Mouse (Mus musculus) adrenal gland, adult 2 months (tissue): ENCODE results near the gene Kars. TPM values are rescaled to one million over a fixed set of nuclear protein-coding genes. Genes with fewer than 3 reads are reported as not detected.

Experiments used
- DNase-seq: peaks from one replicate; pipeline ENCODE4 v3.0.0; 2021
- long read RNA-seq: library from polyadenylated mRNA; stranded (forward); transcript quantifications from one replicate; pipeline ENCODE4 v2.0.0, GENCODE M21; 2021
- polyA plus RNA-seq: library from polyadenylated mRNA; depleted of rRNA; stranded (reverse); fragments of >200 nt; gene quantifications from 2 replicates; pipeline ENCODE4 v1.2.3, GENCODE M21; 2012; rRNA removed
- total RNA-seq, 2 experiments: library from RNA; stranded (reverse); gene quantifications; 2 replicates each; pipeline ENCODE4 v1.2.3; 2021

The Kars gene
- 100 to 1,000 TPM; 105 to 115 TPM for total RNA-seq
- 18.1 and 21.3 TPM in 2 replicates for polyA plus RNA-seq
- long read RNA-seq, transcript Kars-202 (15 exons, 2,131 nt): minor isoform, 16 of 81 reads
- long read RNA-seq, transcript Kars-201 (14 exons, 2,008 nt): major isoform, 51 of 81 reads
- long read RNA-seq, partial matches to known transcripts: 9 of 81 reads
- long read RNA-seq, other reads (novel, unspliced or antisense): 1 of 81 reads

DNA sequence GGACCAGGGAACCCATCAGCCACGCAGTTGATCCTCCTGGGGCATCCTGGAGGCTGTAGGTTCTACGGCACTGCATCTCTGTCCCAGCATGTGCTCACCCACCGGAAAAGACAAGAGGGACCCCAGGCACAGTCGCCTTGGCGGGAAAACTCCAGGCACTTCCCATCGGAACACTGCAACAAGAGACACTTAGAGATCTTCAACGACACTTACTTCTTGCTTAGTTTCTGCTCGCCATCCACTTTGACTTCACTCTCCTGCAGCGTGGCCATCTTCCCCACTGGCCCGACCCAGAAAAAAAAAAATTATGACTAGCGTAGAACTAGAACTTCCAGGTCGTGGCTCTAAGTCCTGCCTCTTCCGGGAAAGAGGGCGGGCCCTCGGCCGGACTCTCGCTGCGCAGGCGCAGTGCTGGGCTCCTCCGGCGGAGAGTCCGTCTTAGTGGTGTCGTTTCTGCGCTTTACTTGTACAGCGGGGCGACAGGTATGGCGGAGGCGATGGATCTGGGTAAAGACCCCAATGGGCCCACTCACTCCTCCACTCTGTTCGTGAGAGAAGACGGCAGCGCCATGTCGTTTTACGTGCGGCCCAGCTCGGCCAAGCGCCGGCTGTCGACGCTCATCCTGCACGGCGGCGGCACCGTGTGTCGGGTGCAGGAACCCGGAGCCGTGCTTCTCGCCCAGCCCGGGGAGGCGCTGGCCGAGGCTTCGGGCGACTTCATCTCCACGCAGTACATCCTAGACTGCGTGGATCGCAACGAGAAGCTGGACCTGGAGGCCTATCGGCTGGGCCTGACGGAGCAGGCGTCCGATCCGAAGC, at the start of gene Kars, which contains the start of gene Terf2ip:
Gene Kars (minus strand): TSS at position 327 of the 819 bp plus-strand sequence.
Gene Terf2ip (plus strand): TSS at position 402 of the 819 bp plus-strand sequence.
- peak; percentile 96 for DNase-seq

DNA sequence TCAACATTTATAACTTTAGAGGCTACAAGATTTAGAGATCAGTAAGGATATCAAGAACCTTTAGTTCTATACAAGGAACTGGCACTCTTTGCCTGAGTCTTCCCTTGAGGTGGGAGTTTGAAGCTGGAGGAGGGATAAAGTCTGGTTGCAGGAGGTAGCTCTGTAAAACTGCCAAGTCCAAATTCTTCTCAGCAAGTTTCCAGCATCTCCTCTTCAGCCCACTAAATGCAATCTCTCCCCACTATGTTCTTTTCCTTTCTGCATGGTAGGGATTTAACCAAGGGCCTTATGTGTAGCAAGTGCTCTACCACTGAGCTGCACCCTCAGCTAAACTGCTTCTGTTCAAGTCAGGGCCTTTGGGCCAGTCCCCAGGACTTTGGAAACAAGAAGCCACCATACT, 43.3 kb upstream of the Kars start:
- no peak for DNase-seq

DNA sequence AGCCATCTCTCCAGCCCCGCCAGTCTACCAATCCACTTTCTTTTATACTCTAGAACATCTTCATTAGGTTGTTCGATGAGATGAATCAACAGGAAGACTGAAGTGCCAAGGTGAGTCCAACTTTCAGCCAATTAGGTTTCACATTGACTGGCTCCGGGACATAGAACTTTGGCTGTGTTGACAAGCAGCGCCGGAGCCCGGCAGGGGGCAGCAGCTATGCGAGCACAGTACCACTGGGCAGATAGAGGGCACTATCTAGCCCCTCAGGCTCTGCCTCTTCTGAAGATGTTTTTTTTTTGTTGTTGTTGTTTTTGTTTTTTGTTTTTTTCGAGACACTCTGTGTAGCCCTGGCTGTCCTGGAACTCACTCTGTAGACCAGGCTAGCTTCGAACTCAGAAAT, 40.4 kb upstream of the Kars start:
- no peak for DNase-seq

DNA sequence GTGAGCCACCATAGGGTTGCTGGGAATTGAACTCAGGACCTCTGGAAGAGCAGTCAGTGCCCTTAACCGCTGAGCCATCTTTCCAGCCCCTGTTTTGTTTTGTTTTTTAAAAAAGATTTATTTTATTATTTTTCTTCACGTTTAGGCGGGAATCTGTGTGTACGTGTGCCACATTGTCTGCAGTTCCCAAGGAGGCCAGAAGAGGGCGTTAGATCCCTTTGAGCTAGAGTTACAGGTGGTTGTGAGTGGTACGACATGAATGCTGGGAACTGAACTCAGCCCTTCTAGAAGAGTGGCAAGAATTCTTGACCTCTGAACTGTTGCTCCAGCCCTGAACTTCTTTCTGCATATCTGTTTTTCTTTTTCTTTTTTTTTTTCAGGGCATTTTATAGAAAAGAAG, 38.9 kb upstream of the Kars start:
- no peak for DNase-seq

DNA sequence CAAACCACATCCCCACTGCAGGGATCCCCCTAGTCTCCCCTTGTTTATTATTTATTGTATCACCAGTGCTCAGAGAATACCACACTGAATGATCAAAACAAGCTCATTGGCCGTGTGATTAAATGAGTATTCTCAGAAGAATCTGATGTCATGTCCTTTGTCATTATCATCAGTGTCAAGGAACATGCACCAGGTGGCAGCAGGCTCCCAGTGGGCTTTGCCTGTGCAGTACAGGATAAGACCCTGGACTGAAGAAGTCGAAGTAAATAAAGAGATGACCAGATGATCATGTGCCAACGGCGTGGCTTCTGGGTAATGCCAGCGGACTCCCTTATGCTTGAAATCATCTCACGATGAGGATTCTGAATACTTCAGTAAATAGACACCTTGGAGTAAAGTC, 37.2 kb upstream of the Kars start:
- no peak for DNase-seq

DNA sequence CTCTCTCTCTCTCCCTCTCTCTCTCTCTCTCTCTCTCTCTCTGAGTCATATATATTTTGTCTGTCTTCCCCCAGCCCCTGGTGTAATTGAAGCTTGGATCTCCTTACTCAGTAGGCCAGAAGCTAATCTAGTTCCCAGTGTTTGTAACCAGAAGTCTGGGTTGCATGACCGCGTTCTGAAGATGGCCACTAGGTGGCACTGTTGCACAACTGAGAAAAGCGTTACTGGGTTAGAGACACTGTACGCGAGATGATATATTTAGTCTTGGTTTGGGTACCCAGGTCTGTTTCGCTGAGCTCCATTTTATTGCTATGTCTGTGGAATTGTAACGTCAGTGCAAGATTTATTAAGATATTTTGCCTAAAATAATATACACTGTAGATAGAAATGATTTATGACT, 34.8 kb upstream of the Kars start:
- DNase-seq: peak; percentile 73

DNA sequence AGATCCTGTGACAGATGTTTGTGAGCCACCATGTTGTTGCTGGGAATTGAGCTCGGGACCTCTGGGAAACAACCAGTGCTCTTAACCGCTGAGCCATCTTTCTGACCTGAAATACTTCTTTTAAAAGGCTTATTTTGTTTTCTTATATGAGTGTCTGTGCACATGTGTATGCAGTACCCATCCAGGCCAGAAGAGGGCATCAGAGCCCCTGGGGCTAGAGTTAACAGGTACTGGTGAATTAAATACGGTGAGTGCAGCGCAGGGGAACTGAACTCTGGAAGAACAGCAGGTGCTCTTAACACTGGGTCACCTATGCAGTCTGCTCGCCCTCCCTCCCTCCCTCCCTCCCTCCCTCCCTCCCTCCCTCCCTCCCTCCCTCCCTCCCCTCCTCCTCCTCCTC, 34.1 kb upstream of the Kars start:
- no peak for DNase-seq

DNA sequence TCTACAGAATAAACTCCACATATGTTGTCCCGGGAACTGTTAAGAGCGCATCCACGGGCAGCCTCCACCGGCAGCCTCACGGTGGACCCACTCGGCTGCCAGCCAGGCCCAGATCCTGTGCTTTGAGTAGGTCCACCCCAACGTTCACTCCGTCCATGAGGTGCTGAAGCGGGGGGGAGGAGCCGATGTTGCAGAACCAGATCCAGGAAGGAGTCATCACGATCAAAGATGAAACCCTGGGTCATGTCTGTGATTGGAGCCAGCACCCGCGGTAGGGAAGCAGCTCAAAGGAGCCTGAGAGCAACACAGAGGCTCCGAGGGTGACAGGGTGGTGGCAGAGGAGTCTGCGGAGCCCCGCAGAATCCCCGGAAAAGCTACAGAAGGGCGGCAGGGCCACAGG, 26.4 kb upstream of the Kars start:
- no peak for DNase-seq

DNA sequence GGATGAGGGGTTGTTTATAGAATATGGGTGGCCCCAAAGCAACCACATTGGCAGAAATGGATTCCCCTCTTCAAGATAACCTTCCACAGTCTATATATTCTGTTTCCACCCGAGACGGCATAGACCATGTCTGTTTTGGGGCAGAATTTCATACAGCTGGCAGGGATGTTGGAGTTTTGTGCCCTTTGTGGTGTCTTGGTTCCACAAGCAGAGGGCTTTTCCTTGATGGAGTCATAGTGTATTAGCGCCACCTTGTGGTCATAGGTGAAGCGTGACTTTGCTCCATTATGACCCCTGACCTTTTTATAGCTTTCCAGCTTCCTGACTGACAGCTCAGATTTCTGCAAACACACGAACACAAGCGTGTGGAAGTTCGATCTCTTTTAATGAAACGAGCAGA, 23.5 kb upstream of the Kars start:
- DNase-seq: peak; percentile 21

DNA sequence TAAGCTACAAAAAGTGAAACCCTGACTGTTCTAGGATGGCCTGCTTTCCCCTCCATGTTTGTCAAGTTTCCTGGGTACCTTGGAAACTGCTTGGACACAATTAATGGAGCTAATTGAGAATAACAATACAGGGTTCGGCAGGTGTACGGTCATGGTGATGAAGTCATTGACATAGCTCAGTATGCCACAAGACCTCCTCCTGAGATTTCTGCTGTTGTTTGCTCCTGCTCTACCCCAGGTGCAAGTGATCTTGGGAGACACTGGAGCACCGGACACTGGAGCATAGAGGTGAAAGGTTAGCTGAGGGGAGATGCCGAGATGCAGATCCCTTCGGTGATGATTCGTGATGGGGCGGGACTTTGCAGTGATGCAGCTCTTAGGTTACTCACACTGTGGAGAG, 21.9 kb upstream of the Kars start:
- DNase-seq: no peak

DNA sequence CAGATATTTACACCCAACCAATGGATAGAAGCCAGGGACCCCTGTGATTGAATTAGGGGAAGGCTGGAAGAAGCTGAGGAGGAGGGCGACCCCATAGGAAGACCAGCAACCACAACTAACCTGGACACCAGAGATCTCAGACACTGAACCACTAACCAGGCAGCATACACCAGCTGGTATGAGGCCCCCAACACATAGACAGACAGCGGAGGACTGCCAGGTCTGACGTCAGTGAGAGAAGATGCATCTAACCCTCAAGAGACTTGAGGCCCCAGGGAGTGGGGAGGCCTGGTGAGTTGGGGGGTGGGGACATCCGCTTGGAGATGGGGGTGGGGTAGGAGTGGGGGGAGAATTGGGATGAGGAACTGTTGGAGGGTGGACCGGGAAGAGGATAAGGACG, 19.5 kb upstream of the Kars start:
- no peak for DNase-seq

DNA sequence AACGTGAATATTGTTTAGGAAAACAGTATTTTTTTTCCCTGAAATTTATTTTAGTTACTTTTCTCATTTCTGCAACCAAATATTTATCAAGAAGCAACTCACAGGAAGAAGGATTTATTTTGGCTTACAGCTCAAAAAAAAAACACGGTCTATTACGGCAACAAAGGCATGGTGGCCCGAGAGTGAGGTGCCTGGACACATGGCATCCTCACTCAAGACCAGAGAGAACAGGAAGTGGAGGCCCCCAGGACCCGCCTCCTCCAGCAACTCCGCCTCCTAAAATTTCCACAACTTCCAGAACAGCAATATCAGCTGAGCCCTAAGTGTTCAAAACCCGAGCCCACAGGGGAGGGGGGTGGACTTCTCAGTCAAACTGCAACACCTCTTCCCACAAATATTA, 18.3 kb upstream of the Kars start:
- DNase-seq: no peak

DNA sequence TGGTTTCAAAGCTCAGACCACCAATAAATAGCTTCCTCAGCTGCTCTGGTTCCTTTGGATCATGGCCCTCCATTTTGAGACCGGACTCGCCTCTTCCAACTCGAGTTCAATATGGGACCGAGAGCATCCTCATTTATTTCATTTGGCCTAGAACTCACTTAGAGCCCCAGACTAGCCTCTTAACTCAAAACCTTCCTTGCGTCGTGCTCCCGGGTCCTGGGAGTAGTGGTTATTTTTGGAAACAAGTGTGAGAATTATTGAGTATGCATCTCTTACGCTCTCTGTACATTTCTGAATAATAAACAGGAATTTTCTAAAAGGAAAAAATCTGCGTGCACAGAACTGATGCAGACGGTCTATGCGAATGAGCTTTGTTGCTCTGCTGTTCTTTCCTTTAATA, 3.8 kb upstream of the Kars start, which contains the start of gene Gm6793:
Gene Gm6793 (minus strand): TSS at position 101 of the 400 bp plus-strand sequence.
- DNase-seq: no peak

DNA sequence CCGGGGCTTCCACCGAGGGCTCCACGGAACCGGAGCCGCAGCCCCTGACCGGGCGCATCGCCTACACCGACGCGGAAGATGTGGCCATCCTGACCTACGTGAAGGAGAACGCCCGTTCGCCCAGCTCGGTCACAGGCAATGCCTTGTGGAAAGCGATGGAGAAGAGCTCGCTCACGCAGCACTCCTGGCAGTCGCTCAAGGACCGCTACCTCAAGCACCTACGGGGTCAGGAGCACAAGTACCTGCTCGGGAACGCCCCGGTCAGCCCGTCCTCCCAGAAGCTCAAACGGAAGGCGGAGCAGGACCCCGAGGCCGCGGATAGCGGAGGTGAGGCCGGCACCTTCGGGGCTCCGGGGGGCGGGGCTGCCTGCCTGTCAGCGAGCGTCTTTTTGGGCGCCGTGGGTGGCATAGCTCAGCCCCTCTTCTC, 706 bp upstream of the Kars start:
- DNase-seq: peak; percentile 59

DNA sequence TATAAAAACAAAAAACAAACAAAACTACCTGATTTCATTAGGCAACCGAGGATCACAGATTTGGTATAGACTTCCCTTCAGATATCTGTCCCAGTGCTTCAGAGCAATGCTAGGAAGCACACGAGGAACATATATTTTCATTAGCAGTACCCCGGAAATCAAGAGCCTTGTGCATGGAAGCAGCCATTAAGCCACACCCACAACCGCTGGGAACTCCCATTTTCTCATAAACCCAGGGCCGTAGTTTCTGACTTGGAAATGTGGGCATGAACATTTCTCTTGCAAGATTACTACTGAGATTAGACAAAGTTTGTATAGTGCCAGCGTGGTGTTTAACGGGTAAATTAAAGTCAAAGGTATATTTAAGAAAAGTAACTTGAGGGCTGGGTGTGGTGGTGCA, 1.6 kb downstream of the Kars start:
- no peak for DNase-seq

DNA sequence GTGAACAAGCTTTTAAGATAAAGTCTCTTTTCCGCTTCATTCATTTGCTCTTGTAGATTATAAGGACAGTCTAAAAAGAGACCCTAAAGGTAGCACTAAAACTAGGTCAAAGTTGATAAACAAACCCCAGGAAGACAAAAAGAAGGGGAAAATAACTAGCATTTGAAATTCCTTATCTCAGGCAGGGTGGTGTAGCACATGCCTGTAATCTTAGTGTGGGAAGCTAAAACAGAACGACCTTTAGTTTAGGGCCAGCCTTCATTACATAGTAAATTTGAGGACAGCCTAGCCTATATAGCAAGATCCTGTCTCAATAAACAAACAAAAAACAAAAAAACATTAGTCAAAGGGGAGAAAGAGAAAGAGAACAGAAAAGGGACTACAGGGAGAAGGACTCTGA, 3.5 kb downstream of the Kars start:
- no peak for DNase-seq

DNA sequence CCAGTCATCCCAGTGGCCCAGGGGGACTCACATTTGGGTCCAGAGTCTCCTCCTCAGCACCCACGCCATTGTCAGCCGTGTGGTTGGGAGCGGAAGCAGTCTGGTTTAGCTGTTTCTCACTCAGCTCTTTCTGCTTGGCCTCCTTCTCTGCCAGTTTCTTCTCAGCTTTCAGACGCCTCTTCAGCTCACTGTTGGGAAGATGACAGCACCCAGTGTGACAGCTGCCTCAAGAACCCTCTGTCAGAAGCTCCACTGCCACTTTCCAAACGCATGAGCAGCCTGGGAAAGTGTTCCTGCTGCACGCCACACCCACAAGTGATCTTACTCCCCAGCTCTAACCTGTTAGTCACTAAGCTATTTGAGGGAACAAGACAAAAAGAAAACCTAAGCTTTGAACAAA, 5.5 kb downstream of the Kars start:
- no peak for DNase-seq

DNA sequence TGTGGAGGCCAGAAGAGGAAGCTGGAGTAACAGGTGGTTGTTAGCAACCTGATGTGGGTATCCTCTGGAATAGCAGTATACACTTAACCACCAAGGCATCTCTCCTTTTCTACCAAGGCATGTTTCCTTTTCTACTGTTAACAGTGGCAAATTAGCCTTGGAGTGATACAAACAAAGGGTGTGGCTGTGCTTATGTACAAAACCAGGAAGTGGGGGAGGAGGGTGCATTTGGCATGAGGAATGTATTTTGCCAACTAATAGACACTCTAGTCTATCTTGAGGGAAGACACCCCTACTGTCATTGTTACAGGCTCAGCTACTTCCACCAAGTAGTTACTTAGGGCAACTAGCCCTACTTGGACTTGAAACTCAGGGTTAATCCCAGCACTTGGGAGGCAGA, 6.4 kb downstream of the Kars start:
- no peak for DNase-seq

DNA sequence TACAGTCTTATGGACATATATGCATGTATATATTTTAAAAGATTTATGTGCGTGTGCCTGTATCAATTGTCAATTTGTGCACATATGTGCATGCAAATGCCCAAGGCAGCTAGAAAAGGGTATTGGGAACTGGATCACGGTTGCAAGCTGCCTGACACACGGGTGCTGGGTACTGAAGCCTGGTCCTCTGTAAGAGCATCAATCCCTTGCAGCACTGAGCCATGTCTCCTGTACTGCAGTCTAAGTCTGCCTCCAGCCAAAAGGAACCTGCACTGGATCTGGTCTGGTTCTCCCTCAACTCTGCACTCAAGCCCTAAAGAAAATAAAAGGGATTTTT, 18.5 kb downstream of the Kars start:
- DNase-seq: no peak

DNA sequence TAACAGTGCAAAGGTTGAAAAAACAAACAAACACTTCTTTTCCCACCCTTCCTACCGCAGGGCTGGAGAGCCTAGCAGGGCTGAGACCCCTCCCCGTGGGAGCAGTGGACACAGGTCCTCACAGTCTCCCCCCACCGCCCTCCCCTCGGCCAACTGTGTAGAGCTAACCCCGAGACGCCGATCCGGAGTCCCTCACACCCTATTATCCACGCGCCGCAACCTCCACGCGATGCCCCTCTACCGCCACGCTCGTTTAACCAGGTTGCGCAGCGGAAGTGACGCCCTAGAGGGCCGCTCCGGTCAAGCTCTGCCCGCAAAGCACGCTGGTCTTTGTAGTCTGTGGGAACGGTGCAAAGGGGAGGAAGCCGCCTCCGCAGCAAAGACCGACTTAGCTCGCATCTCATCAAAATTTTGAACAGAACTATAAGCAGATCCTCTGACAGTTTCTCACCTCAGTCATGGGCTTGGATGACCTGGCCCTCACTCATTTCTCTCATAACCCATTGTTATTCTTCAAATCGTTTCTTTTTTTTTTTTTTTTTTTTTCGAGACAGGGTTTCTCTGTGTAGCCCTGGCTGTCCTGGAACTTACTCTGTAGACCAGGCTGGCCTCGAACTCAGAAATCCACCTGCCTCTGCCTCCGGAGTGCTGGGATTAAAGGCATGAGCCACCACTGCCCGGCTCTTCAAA, 19.0 kb downstream of the Kars start, which contains the start of gene Adat1:
Gene Adat1 (minus strand): TSS at position 290 of the 690 bp plus-strand sequence.
- DNase-seq: peak; percentile 90

DNA sequence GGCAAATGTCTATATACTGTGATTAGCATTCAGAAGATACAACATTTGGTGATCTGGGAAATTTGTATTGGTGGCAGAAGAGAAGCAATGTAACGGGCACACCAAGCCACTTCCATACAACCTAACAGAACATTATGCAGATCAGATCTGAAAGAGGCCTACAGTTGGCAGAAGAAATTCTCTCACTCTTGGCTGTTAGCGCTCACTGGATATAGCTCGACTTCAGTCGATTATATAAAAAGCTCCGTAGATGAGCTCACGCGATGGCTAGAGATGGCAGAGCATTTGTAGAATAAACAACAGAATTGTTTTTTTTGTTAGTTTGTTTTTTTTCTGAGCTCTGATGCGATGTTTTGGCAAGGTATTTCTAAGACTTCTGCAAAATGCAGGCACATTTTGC, 19.8 kb downstream of the Kars start:
- DNase-seq: no peak

DNA sequence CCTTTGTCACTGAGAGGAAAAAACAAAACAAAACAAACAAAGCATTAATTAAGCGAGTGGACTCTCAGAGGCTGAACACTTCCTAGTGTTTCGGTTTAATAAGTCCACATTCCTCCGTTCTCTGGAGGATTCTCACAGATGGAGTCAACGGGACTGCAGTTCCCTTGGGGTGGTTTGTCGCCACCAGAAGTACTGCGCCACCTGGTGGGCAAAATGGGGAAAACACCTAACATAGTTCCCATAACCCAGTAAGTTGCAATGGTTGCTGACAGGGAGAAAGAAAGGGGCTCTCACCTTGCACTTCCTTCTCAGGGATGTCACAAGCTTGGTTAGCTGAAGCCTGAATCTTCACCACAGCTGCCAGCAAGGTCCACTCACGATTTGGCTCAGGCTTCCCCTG, 21.2 kb downstream of the Kars start:
- peak; percentile 67 for DNase-seq

DNA sequence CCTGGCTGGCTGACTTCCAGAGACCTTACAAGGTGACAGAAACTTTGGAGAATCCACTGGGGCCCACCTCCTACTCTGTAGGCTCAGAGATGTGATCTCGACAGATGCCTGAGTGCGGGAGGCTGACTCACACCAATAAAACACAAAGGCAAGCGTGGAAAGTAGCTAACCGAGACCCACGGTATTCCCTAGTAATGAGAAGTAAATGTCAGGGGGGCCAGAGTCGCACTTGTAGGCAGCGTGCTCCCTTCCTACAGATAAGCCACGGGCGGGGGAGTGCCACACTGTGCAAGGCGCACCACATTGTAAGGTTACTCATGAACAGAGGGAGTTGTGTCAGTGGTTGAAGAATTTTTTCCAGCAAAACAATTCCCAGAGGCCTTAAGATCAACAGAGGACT, 26.6 kb downstream of the Kars start:
- no peak for DNase-seq
